Mouse (Mus musculus) liver, embryonic 12.5 days (tissue): ENCODE results near the gene Lzts2. TPM values are rescaled to one million over a fixed set of nuclear protein-coding genes. Genes with fewer than 3 reads are reported as not detected.

Source experiments
- ATAC-seq: fragments of 200-750 bp; cut with Nextera tagmentation; 2 replicates; pipeline ENCODE4 v1.8.0; 2017; ENCODE audit warnings: moderate number of reproducible peaks, mild to moderate bottlenecking, moderate library complexity
- H3K27ac ChIP-seq: fragments of 300-500 bp; sonication (generic); 2 replicates; pipeline ENCODE4 v1.5.1; 2016; ENCODE audit warnings: mild to moderate bottlenecking
- H3K27me3 ChIP-seq: fragments of 300-500 bp; sonication (generic); replicated peaks from 2 replicates; pipeline ENCODE4 v1.6.1; 2016; ENCODE audit warnings: mild to moderate bottlenecking, moderate library complexity
- H3K36me3 ChIP-seq: fragments of 300-500 bp; sonication (generic); 2 replicates; pipeline ENCODE4 v1.6.1; 2016; ENCODE audit warnings: mild to moderate bottlenecking, moderate library complexity
- H3K4me1 ChIP-seq: fragments of 300-500 bp; sonication (generic); 2 replicates; pipeline ENCODE4 v1.6.1; 2016
- H3K4me2 ChIP-seq: fragments of 300-500 bp; sonication (generic); 2 replicates; pipeline ENCODE4 v1.6.1; 2016; ENCODE audit warnings: mild to moderate bottlenecking, moderate library complexity
- H3K4me3 ChIP-seq: fragments of 300-500 bp; sonication (generic); 2 replicates; pipeline ENCODE4 v1.5.1; 2016; ENCODE audit warnings: mild to moderate bottlenecking, moderate library complexity
- H3K9ac ChIP-seq: fragments of 300-500 bp; sonication (generic); 2 replicates; pipeline ENCODE4 v1.6.1; 2016; ENCODE audit warnings: mild to moderate bottlenecking, moderate library complexity
- H3K9me3 ChIP-seq: fragments of 300-500 bp; sonication (generic); replicated peaks from 2 replicates; pipeline ENCODE4 v1.6.1; 2016; ENCODE audit warnings: mild to moderate bottlenecking, moderate library complexity
- WGBS: fragments of 180-500 bp; shearing (Covaris S2); methylation state at CpG from one replicate; pipeline ENCODE4 v1.1.7; 2016; ENCODE audit not compliant: insufficient replicate concordance; 5-methylcytosine and 5-hydroxymethylcytosine counted together
- polyA plus RNA-seq: library from polyadenylated mRNA; unstranded; fragments of >200 nt; fragmentation: Nextera tagmentation; extraction: Ambion mirVana; gene quantifications from 2 replicates; pipeline ENCODE4 v1.2.1, GENCODE M21; 2016

The Lzts2 gene
- polyA plus RNA-seq, result 18.3 and 19.6 TPM in 2 replicates

- peaks cover 64% of the 10 kb centered on the region for H3K4me1 ChIP-seq
- H3K27ac ChIP-seq, result peak within 1 kb of the TSS; percentile 79
Observed at GRCm38 (mm10) chr19:45014335-45014971, at the start of gene Lzts2. Gene Lzts2 (plus strand): TSS chr19:45014414.

GRCm38 (mm10) chr19:44965978-44966377 lies 48.2 kb upstream of the Lzts2 start:
- 86% methylated on average over 1 of the region's 1 CpGs for WGBS
- H3K27ac ChIP-seq, result no peak overlapping the region
- no peak overlapping the region for H3K4me3 ChIP-seq
- H3K36me3 ChIP-seq, result peaks cover 92% of the 10 kb centered on the region
- H3K4me2 ChIP-seq, result no peak overlapping the region
- H3K4me1 ChIP-seq, result no peaks in the 10 kb centered on the region
- no peak overlapping the region for H3K9ac ChIP-seq
- no peak for ATAC-seq
- H3K27me3 ChIP-seq, result no peaks in the 10 kb centered on the region
- H3K9me3 ChIP-seq, result no peaks in the 10 kb centered on the region

More at GRCm38 (mm10) chr19:45014335-45014971, at the start of gene Lzts2:
- peak; percentile 11 for ATAC-seq
- H3K9me3 ChIP-seq, result no peaks in the 10 kb centered on the region
- H3K9ac ChIP-seq, result peak within 1 kb of the TSS; percentile 70
- peak within 1 kb of the TSS; percentile 93 for H3K4me2 ChIP-seq
- peak within 1 kb of the TSS; percentile 66 for H3K4me3 ChIP-seq
- peaks cover 3% of the 10 kb centered on the region; the same call in 1 of the 2 replicates for H3K27me3 ChIP-seq
- WGBS, result 8% methylated on average over 10 of the region's 10 CpGs
- peaks cover 31% of the 10 kb centered on the region for H3K36me3 ChIP-seq

GRCm38 (mm10) chr19:44968329-44968728 lies 45.9 kb upstream of the Lzts2 start:
- H3K4me3 ChIP-seq, result no peak overlapping the region
- H3K27ac ChIP-seq, result no peak overlapping the region
- no peaks in the 10 kb centered on the region for H3K27me3 ChIP-seq
- 67% methylated on average over 3 of the region's 3 CpGs for WGBS
- H3K4me1 ChIP-seq, result no peaks in the 10 kb centered on the region
- no peak overlapping the region for H3K9ac ChIP-seq
- no peak for ATAC-seq
- H3K4me2 ChIP-seq, result no peak overlapping the region
- peaks cover 93% of the 10 kb centered on the region for H3K36me3 ChIP-seq
- H3K9me3 ChIP-seq, result no peaks in the 10 kb centered on the region

GRCm38 (mm10) chr19:44976636-44977035 lies 37.6 kb upstream of the Lzts2 start:
- Histone ChIP-seq H3K27ac (no peak overlapping the region), H3K9me3 (no peaks in the 10 kb centered on the region), H3K4me2 (no peak overlapping the region), H3K9ac (no peak overlapping the region), H3K4me3 (no peak overlapping the region), H3K36me3 (peaks cover 98% of the 10 kb centered on the region), H3K4me1 (no peaks in the 10 kb centered on the region), H3K27me3 (no peaks in the 10 kb centered on the region)
- no peak for ATAC-seq
- WGBS, result 82% methylated on average over 6 of the region's 6 CpGs

GRCm38 (mm10) chr19:44977148-44977547 lies 37.1 kb upstream of the Lzts2 start:
- ATAC-seq, result no peak

GRCm38 (mm10) chr19:44980787-44981186 lies 33.4 kb upstream of the Lzts2 start:
- Histone ChIP-seq H3K4me1 (peaks cover 13% of the 10 kb centered on the region; the same call in 1 of the 2 replicates), H3K9ac (no peak overlapping the region), H3K9me3 (no peaks in the 10 kb centered on the region), H3K27ac (no peak overlapping the region), H3K27me3 (no peaks in the 10 kb centered on the region), H3K36me3 (peaks cover 71% of the 10 kb centered on the region), H3K4me3 (no peak overlapping the region), H3K4me2 (no peak overlapping the region)
- 75% methylated on average over 2 of the region's 2 CpGs for WGBS
- ATAC-seq, result no peak

More at GRCm38 (mm10) chr19:44977148-44977547, 37.1 kb upstream of the Lzts2 start:
- H3K27me3 ChIP-seq, result no peaks in the 10 kb centered on the region
- H3K4me3 ChIP-seq, result no peak overlapping the region
- no peak overlapping the region for H3K9ac ChIP-seq
- peaks cover 98% of the 10 kb centered on the region for H3K36me3 ChIP-seq
- WGBS, result 88% methylated on average over 6 of the region's 6 CpGs
- no peak overlapping the region for H3K27ac ChIP-seq
- no peak overlapping the region for H3K4me2 ChIP-seq
- no peaks in the 10 kb centered on the region for H3K9me3 ChIP-seq
- no peaks in the 10 kb centered on the region for H3K4me1 ChIP-seq

GRCm38 (mm10) chr19:44982477-44983115 lies 31.6 kb upstream of the Lzts2 start:
- WGBS, result 73% methylated on average over 7 of the region's 7 CpGs
- Histone ChIP-seq H3K9ac (no peak overlapping the region), H3K4me2 (no peak overlapping the region), H3K4me1 (peaks cover 22% of the 10 kb centered on the region), H3K9me3 (no peaks in the 10 kb centered on the region), H3K27me3 (peaks cover 12% of the 10 kb centered on the region), H3K4me3 (no peak overlapping the region), H3K36me3 (peaks cover 53% of the 10 kb centered on the region), H3K27ac (no peak overlapping the region)
- no peak for ATAC-seq

GRCm38 (mm10) chr19:44983366-44983765 lies 30.8 kb upstream of the Lzts2 start:
- peaks cover 20% of the 10 kb centered on the region for H3K27me3 ChIP-seq
- H3K36me3 ChIP-seq, result peaks cover 45% of the 10 kb centered on the region
- WGBS, result 80% methylated on average over 6 of the region's 6 CpGs
- no peak overlapping the region for H3K9ac ChIP-seq
- peaks cover 22% of the 10 kb centered on the region for H3K4me1 ChIP-seq
- H3K27ac ChIP-seq, result no peak overlapping the region
- no peak overlapping the region for H3K4me2 ChIP-seq
- no peaks in the 10 kb centered on the region for H3K9me3 ChIP-seq
- ATAC-seq, result no peak
- no peak overlapping the region for H3K4me3 ChIP-seq

GRCm38 (mm10) chr19:44984420-44984819 lies 29.8 kb upstream of the Lzts2 start:
- Histone ChIP-seq H3K4me3 (no peak overlapping the region), H3K36me3 (peaks cover 34% of the 10 kb centered on the region), H3K9ac (no peak overlapping the region), H3K4me2 (no peak overlapping the region), H3K27me3 (peaks cover 31% of the 10 kb centered on the region), H3K27ac (no peak overlapping the region), H3K4me1 (peaks cover 30% of the 10 kb centered on the region), H3K9me3 (no peaks in the 10 kb centered on the region)
- ATAC-seq, result no peak
- WGBS, result 83% methylated on average over 4 of the region's 4 CpGs

GRCm38 (mm10) chr19:44985159-44985988 lies 28.8 kb upstream of the Lzts2 start:
- WGBS, result 47% methylated on average over 5 of the region's 5 CpGs
- Histone ChIP-seq H3K9ac (no peak overlapping the region), H3K27me3 (peaks cover 40% of the 10 kb centered on the region), H3K4me1 (peaks cover 33% of the 10 kb centered on the region), H3K36me3 (peaks cover 25% of the 10 kb centered on the region), H3K4me2 (no peak overlapping the region), H3K4me3 (no peak overlapping the region), H3K9me3 (no peaks in the 10 kb centered on the region), H3K27ac (no peak overlapping the region)
- ATAC-seq, result no peak

GRCm38 (mm10) chr19:44987004-44987403 lies 27.2 kb upstream of the Lzts2 start:
- H3K27me3 ChIP-seq, result peaks cover 54% of the 10 kb centered on the region
- no peak overlapping the region for H3K4me3 ChIP-seq
- WGBS, result 54% methylated on average over 6 of the region's 6 CpGs
- H3K27ac ChIP-seq, result no peak overlapping the region
- ATAC-seq, result no peak
- H3K4me1 ChIP-seq, result peaks cover 33% of the 10 kb centered on the region
- H3K36me3 ChIP-seq, result peaks cover 10% of the 10 kb centered on the region
- no peaks in the 10 kb centered on the region for H3K9me3 ChIP-seq
- no peak overlapping the region for H3K4me2 ChIP-seq
- no peak overlapping the region for H3K9ac ChIP-seq

- Histone ChIP-seq H3K9me3 (no peaks in the 10 kb centered on the region), H3K27ac (no peak overlapping the region), H3K27me3 (peaks cover 54% of the 10 kb centered on the region), H3K36me3 (peaks cover 4% of the 10 kb centered on the region; the same call in 1 of the 2 replicates), H3K4me2 (no peak overlapping the region), H3K4me3 (no peak overlapping the region), H3K9ac (no peak overlapping the region), H3K4me1 (peaks cover 41% of the 10 kb centered on the region)
- 57% methylated on average over 6 of the region's 6 CpGs for WGBS
- ATAC-seq, result no peak
Observed at GRCm38 (mm10) chr19:44987851-44988250, 26.4 kb upstream of the Lzts2 start.
